Mouse (Mus musculus) embryo, embryonic 10 days (tissue): Measurements from ENCODE around the gene Coro2a.

Experiments
- DNase-seq: peaks from one replicate; pipeline ENCODE4 v3.0.0-alpha.2; 2015; ENCODE audit warnings: low spot score

Gene Coro2a

GRCm38 (mm10) chr4:46558672-46559667, 43.0 kb downstream of the Coro2a start:
- DNase-seq = no peak

- DNase-seq = no peak
These were observed 45.1 kb downstream of the Coro2a start for GRCm38 (mm10) chr4:46556933-46557332.

GRCm38 (mm10) chr4:46555762-46556161, 46.2 kb downstream of the Coro2a start:
- no peak for DNase-seq

GRCm38 (mm10) chr4:46554295-46555069, 47.5 kb downstream of the Coro2a start:
- no peak for DNase-seq

GRCm38 (mm10) chr4:46553864-46554263, 48.1 kb downstream of the Coro2a start:
- DNase-seq = no peak

- DNase-seq = no peak
These were observed 51.6 kb downstream of the Coro2a start for GRCm38 (mm10) chr4:46550406-46550805.

GRCm38 (mm10) chr4:46549979-46550378, 52.0 kb downstream of the Coro2a start:
- no peak for DNase-seq

GRCm38 (mm10) chr4:46546709-46547108, 55.3 kb downstream of the Coro2a start:
- DNase-seq = no peak

GRCm38 (mm10) chr4:46545498-46545897, 56.5 kb downstream of the Coro2a start:
- no peak for DNase-seq

GRCm38 (mm10) chr4:46544313-46544712, 57.7 kb downstream of the Coro2a start:
- no peak for DNase-seq

- no peak for DNase-seq
These were observed 58.5 kb downstream of the Coro2a start for GRCm38 (mm10) chr4:46543366-46544050.

GRCm38 (mm10) chr4:46541707-46542106, 60.3 kb downstream of the Coro2a start:
- DNase-seq = no peak

- no peak for DNase-seq
These were observed 62.8 kb downstream of the Coro2a start for GRCm38 (mm10) chr4:46539167-46539566.

GRCm38 (mm10) chr4:46535840-46536361, 66.1 kb downstream of the Coro2a start, which contains the start of gene Trim14:
Gene Trim14 (minus strand): TSS chr4:46536141.
- DNase-seq = peak; percentile 69

GRCm38 (mm10) chr4:46535094-46535830, 66.7 kb downstream of the Coro2a start:
- peak; percentile 5 for DNase-seq

- DNase-seq = peak; percentile 6
These were observed 67.9 kb downstream of the Coro2a start for GRCm38 (mm10) chr4:46533934-46534720.

GRCm38 (mm10) chr4:46532926-46533325, 69.1 kb downstream of the Coro2a start:
- no peak for DNase-seq

GRCm38 (mm10) chr4:46532511-46532910, 69.5 kb downstream of the Coro2a start:
- no peak for DNase-seq

GRCm38 (mm10) chr4:46529722-46530121, 72.3 kb downstream of the Coro2a start:
- DNase-seq = no peak

- DNase-seq = no peak
These were observed 74.5 kb downstream of the Coro2a start for GRCm38 (mm10) chr4:46527558-46527926.
